13 mouse cellular contexts compared by ENCODE assay signal in the genomic region with DNA sequence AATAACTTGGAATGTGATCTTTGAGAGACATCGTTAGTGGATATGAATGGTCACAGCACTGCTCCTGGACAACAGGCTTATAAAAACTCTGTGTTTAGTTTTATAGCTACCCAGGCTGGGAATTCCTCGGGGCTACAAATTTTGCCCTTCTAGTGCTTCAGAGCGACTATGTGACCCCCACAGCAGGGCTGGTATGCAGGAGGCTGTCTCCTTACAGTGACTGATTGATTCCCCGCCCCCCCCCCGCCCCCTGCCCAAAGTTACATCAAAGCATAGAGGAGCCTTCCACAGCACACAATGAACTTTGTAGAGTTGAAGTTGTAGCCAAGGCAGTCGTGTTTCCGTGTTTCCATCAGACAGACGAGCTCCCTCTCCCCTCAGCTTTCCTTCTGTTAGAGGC.
DNase-seq lines count a peak whose midpoint lies in the region; ATAC-seq and TF ChIP-seq lines count a peak whose summit lies in the region.
"Had no signal": no experiment of that assay in that cellular context is flagged by ENCODE, and none has a peak within 500 bp of the region (broad histone marks: within the 10 kb centered on the region; RNA-seq: fewer than 3 reads in every experiment).

No protein-coding gene starts in this region.

- H3K9ac ChIP-seq in midbrain, postnatal 0 days (replicated peaks; ENCODE audit: low read length, poor library complexity, severe bottlenecking), result no peak overlapping the region
- no peak overlapping the region for H3K9ac ChIP-seq in midbrain, embryonic 11.5 days (ENCODE audit: low read length)
- no peak overlapping the region for H3K9ac ChIP-seq in intestine, embryonic 15.5 days
- H3K9ac ChIP-seq: liver, embryonic 14.5 days had no signal

- ATAC-seq in midbrain, postnatal 0 days (ENCODE audit: low FRiP score), result no peak
- peak; percentile 66 for ATAC-seq in midbrain, embryonic 11.5 days (ENCODE audit: low FRiP score)
- no peak for ATAC-seq in intestine, embryonic 15.5 days

- no peaks in the 10 kb centered on the region for H3K36me3 ChIP-seq in heart, embryonic 10.5 days
- no peaks in the 10 kb centered on the region for H3K36me3 ChIP-seq in midbrain, embryonic 10.5 days
- no peaks in the 10 kb centered on the region for H3K36me3 ChIP-seq in midbrain, postnatal 0 days (ENCODE audit: insufficient read depth, low read length)
- H3K36me3 ChIP-seq in midbrain, embryonic 11.5 days (ENCODE audit: control insufficient read depth, insufficient read depth, low read length), result no peaks in the 10 kb centered on the region
- no peaks in the 10 kb centered on the region for H3K36me3 ChIP-seq in intestine, embryonic 15.5 days

- no peaks in the 10 kb centered on the region for H3K9me3 ChIP-seq in heart, embryonic 10.5 days
- H3K9me3 ChIP-seq in midbrain, embryonic 10.5 days (replicated peaks), result no peaks in the 10 kb centered on the region
- H3K9me3 ChIP-seq in midbrain, postnatal 0 days (ENCODE audit: low read length), result no peaks in the 10 kb centered on the region
- H3K9me3 ChIP-seq in midbrain, embryonic 11.5 days (ENCODE audit: control insufficient read depth, low read length), result no peaks in the 10 kb centered on the region
- H3K9me3 ChIP-seq in intestine, embryonic 15.5 days, result no peaks in the 10 kb centered on the region

- H3K4me1 ChIP-seq in heart, embryonic 10.5 days, result peaks cover 11% of the 10 kb centered on the region
- H3K4me1 ChIP-seq in midbrain, embryonic 10.5 days, result peaks cover 14% of the 10 kb centered on the region
- peaks cover 6% of the 10 kb centered on the region; the same call in 1 of the 2 replicates for H3K4me1 ChIP-seq in midbrain, postnatal 0 days (ENCODE audit: insufficient read depth, low read length)
- H3K4me1 ChIP-seq in midbrain, embryonic 11.5 days (ENCODE audit: control insufficient read depth, insufficient read depth, low read length), result 0 out of 2 replicates have a peak, but pooled peaks cover 3% of the 10 kb centered on the region
- H3K4me1 ChIP-seq in intestine, embryonic 15.5 days (replicated peaks), result no peaks in the 10 kb centered on the region

- H3K4me2 ChIP-seq in midbrain, postnatal 0 days (ENCODE audit: low read depth, low read length, poor library complexity, severe bottlenecking), result no peak overlapping the region
- H3K4me2 ChIP-seq in midbrain, embryonic 11.5 days, result no peak overlapping the region
- H3K4me2 ChIP-seq in intestine, embryonic 15.5 days (replicated peaks), result no peak overlapping the region

- 12% methylated on average over 8 of the region's 8 CpGs for WGBS in heart, embryonic 10.5 days
- WGBS in midbrain, embryonic 10.5 days, result 16% methylated on average over 8 of the region's 8 CpGs
- WGBS in midbrain, postnatal 0 days, result 7% methylated on average over 8 of the region's 8 CpGs
- 13% methylated on average over 8 of the region's 8 CpGs for WGBS in midbrain, embryonic 11.5 days
- WGBS in intestine, embryonic 15.5 days, result 8% methylated on average over 8 of the region's 8 CpGs

- intact Hi-C loops in heart, postnatal 25 days (cut with DNase I), result no loop called here

- peak overlapping the region; percentile 24 for H3K4me3 ChIP-seq in heart, embryonic 10.5 days
- H3K4me3 ChIP-seq in midbrain, embryonic 10.5 days, result no peak overlapping the region
- H3K4me3 ChIP-seq in midbrain, postnatal 0 days (ENCODE audit: low read depth, low read length), result no peak overlapping the region
- no peak overlapping the region for H3K4me3 ChIP-seq in midbrain, embryonic 11.5 days (ENCODE audit: low read depth, low read length)
- H3K4me3 ChIP-seq in intestine, embryonic 15.5 days (replicated peaks), result no peak overlapping the region
- H3K4me3 ChIP-seq: layer of hippocampus, adult 2 months had no signal

- H3K27ac ChIP-seq in heart, embryonic 10.5 days, result peak overlapping the region; percentile 42; the same call in 1 of the 2 replicates
- peak overlapping the region; percentile 38; the same call in 1 of the 2 replicates for H3K27ac ChIP-seq in midbrain, embryonic 10.5 days (replicated peaks)
- H3K27ac ChIP-seq in midbrain, postnatal 0 days (ENCODE audit: low read depth, low read length), result no peak overlapping the region
- H3K27ac ChIP-seq in midbrain, embryonic 11.5 days (ENCODE audit: low read depth, low read length), result no peak overlapping the region
- no peak overlapping the region for H3K27ac ChIP-seq in intestine, embryonic 15.5 days
- H3K27ac ChIP-seq: layer of hippocampus, adult 2 months; liver, embryonic 14.5 days had no signal

- no peak for DNase-seq in heart, embryonic 10.5 days (ENCODE audit: low spot score)
- DNase-seq in heart, postnatal 25 days (ENCODE audit: low spot score), result no peak
- DNase-seq in midbrain, embryonic 10.5 days (ENCODE audit: low spot score), result peak; percentile 26
- DNase-seq in midbrain, postnatal 0 days (ENCODE audit: low spot score), result no peak
- no peak for DNase-seq in midbrain, embryonic 11.5 days (ENCODE audit: low spot score, missing footprints)
- no peak for DNase-seq in c-Kit-positive CD71-positive TER-119-positive erythroid progenitor cells, embryonic 14.5 days (ENCODE audit: low spot score)
- no peak for DNase-seq in lung, postnatal 25 days (ENCODE audit: low spot score)
- DNase-seq: adrenal gland, postnatal 14 days; B cell, adult 2 months; cerebellum, adult 18-20 months had no signal

- TF ChIP-seq CTCF in midbrain, postnatal 0 days (IDR thresholded peaks at IDR 0.05), result no peak

- H3K27me3 ChIP-seq in heart, embryonic 10.5 days (ENCODE audit: insufficient read depth, poor library complexity, severe bottlenecking), result no peaks in the 10 kb centered on the region
- no peaks in the 10 kb centered on the region for H3K27me3 ChIP-seq in midbrain, embryonic 10.5 days (ENCODE audit: low read depth, poor library complexity, severe bottlenecking)
- no peaks in the 10 kb centered on the region for H3K27me3 ChIP-seq in midbrain, postnatal 0 days (ENCODE audit: insufficient read depth, low read length)
- no peaks in the 10 kb centered on the region for H3K27me3 ChIP-seq in midbrain, embryonic 11.5 days (ENCODE audit: control insufficient read depth, insufficient read depth, low read length)
- no peaks in the 10 kb centered on the region for H3K27me3 ChIP-seq in intestine, embryonic 15.5 days (replicated peaks)

Comparison
In these comparisons a context has a peak if more than half of its experiments do, and no peak if none do; other contexts are left out.
1. H3K27ac ChIP-seq: peak in heart, embryonic 10.5 days (single experiment) and midbrain, embryonic 10.5 days (single experiment); none in midbrain, postnatal 0 days (single experiment), midbrain, embryonic 11.5 days (single experiment) and intestine, embryonic 15.5 days (single experiment).